Comparison of ENCODE assay signal across 8 mouse cellular contexts in genomic region chr5:111409412-111410044, GRCm38 (mm10). TPM values are rescaled to one million over a fixed set of nuclear protein-coding genes. Genes with fewer than 3 reads are reported as not detected.
DNase-seq lines count a peak whose midpoint lies in the region; ATAC-seq lines count a peak whose summit lies in the region.

No protein-coding gene starts in this region.

- WGBS in embryonic facial prominence, embryonic 10.5 days = 33% methylated on average over 1 of the region's 1 CpGs
- WGBS in limb, embryonic 15.5 days = 11% methylated on average over 1 of the region's 1 CpGs

- no peak overlapping the region for H3K4me2 ChIP-seq in limb, embryonic 15.5 days

- no peaks in the 10 kb centered on the region for H3K9me3 ChIP-seq in embryonic facial prominence, embryonic 10.5 days
- no peaks in the 10 kb centered on the region for H3K9me3 ChIP-seq in limb, embryonic 15.5 days

- no peak overlapping the region for H3K9ac ChIP-seq in limb, embryonic 15.5 days

- no peaks in the 10 kb centered on the region for H3K36me3 ChIP-seq in embryonic facial prominence, embryonic 10.5 days (replicated peaks)
- no peaks in the 10 kb centered on the region for H3K36me3 ChIP-seq in limb, embryonic 15.5 days

- DNase-seq in heart, adult 11 months = peak; percentile 91
- no peak for DNase-seq in heart, adult 8-10 months (ENCODE audit: low spot score)
- peak; percentile 31 for DNase-seq in A20 (ENCODE audit: low read depth, low spot score)
- DNase-seq in embryonic facial prominence, embryonic 10.5 days (ENCODE audit: low spot score) = peak; percentile 58
- peak; percentile 62 for DNase-seq in testis, postnatal 10 days (ENCODE audit: low spot score)
- DNase-seq in gastrocnemius, postnatal 36 days = no peak
- DNase-seq in gastrocnemius, postnatal 14 days = no peak

- no peak overlapping the region for H3K4me3 ChIP-seq in embryonic facial prominence, embryonic 10.5 days
- H3K4me3 ChIP-seq in limb, embryonic 15.5 days = no peak overlapping the region

- ATAC-seq in limb, embryonic 15.5 days (ENCODE audit: insufficient number of reproducible peaks, low FRiP score, low TSS enrichment, low read depth) = no peak

- peaks cover 50% of the 10 kb centered on the region for H3K27me3 ChIP-seq in embryonic facial prominence, embryonic 10.5 days (replicated peaks; ENCODE audit: low read depth, poor library complexity, severe bottlenecking)
- H3K27me3 ChIP-seq in limb, embryonic 15.5 days = peaks cover 38% of the 10 kb centered on the region

- peaks cover 43% of the 10 kb centered on the region for H3K4me1 ChIP-seq in embryonic facial prominence, embryonic 10.5 days
- peaks cover 40% of the 10 kb centered on the region for H3K4me1 ChIP-seq in limb, embryonic 15.5 days

- H3K27ac ChIP-seq in embryonic facial prominence, embryonic 10.5 days (replicated peaks) = 0 out of 2 replicates have a peak overlapping the region, but pooled peaks have one; percentile 8
- peak overlapping the region; percentile 86 for H3K27ac ChIP-seq in limb, embryonic 15.5 days

- intact Hi-C loops in gastrocnemius, postnatal 36 days (cut with DNase I) = loop anchor here (2.0 to 5.0 kb wide), 3 partner anchors 163 to 273 kb away; no protein-coding TSS in a partner anchor
- intact Hi-C loops in gastrocnemius, postnatal 14 days (cut with DNase I; ENCODE audit: low total_unique reads) = loop anchor here (5.0 to 10.0 kb wide), 3 partner anchors 273 to 743 kb away; no protein-coding TSS in a partner anchor

RNA-seq across cellular contexts. Expression of gene Mn1, which starts 7.6 kb away (rescaled TPM):
- 10 to 100 TPM; 13.9 to 21.6 (median 19.8) TPM for total RNA-seq in heart, adult 8-10 months (2022)
- 44.3 and 49.5 TPM in 2 replicates for polyA plus RNA-seq in embryonic facial prominence, embryonic 10.5 days (2016; fragmentation: Nextera tagmentation; extraction: Ambion mirVana)
- polyA plus RNA-seq in limb, embryonic 15.5 days (2015; fragmentation: Nextera tagmentation; extraction: Ambion mirVana) = 14.7 and 16.9 TPM in 2 replicates
- total RNA-seq in gastrocnemius, postnatal 36 days (2021) = 10 to 100 TPM; 54.9 to 67.2 TPM
- total RNA-seq in gastrocnemius, postnatal 14 days (2021) = 10 to 100 TPM; 33.8 to 58.1 TPM

Comparison
In these comparisons a context has a peak if more than half of its experiments do, and no peak if none do; other contexts are left out.
1. DNase-seq: peak in heart, adult 11 months (single experiment), A20 (single experiment), embryonic facial prominence, embryonic 10.5 days (single experiment) and testis, postnatal 10 days (single experiment); none in heart, adult 8-10 months (single experiment), gastrocnemius, postnatal 36 days (0 of 2) and gastrocnemius, postnatal 14 days (single experiment).